Mouse (Mus musculus) embryonic facial prominence, embryonic 13.5 days (tissue): ENCODE data around the gene Micu1. TPM values are rescaled to one million over a fixed set of nuclear protein-coding genes. Genes with fewer than 3 reads are reported as not detected.

ENCODE experiments used
- ATAC-seq: fragments of 200-750 bp; cut with Nextera tagmentation; 2 replicates; pipeline ENCODE4 v1.8.0; 2017; ENCODE audit warnings: low read depth; ENCODE audit not compliant: insufficient number of reproducible peaks, insufficient read depth, low FRiP score, low TSS enrichment
- H3K27ac ChIP-seq: fragments of 300-500 bp; sonication (generic); 2 replicates; pipeline ENCODE4 v1.5.1; 2015; ENCODE audit warnings: moderate library complexity, mild to moderate bottlenecking, inconsistent platforms
- H3K27me3 ChIP-seq: fragments of 300-500 bp; sonication (generic); 2 replicates; pipeline ENCODE4 v1.6.1; 2015; ENCODE audit warnings: mild to moderate bottlenecking, inconsistent platforms
- H3K36me3 ChIP-seq: fragments of 300-500 bp; sonication (generic); 2 replicates; pipeline ENCODE4 v1.6.1; 2015; ENCODE audit warnings: mild to moderate bottlenecking, inconsistent platforms
- H3K4me1 ChIP-seq: fragments of 300-500 bp; sonication (generic); 2 replicates; pipeline ENCODE4 v1.6.1; 2015; ENCODE audit warnings: inconsistent platforms
- H3K4me2 ChIP-seq: fragments of 300-500 bp; sonication (generic); 2 replicates; pipeline ENCODE4 v1.6.1; 2015; ENCODE audit warnings: moderate library complexity, mild to moderate bottlenecking, inconsistent platforms
- H3K4me3 ChIP-seq: fragments of 300-500 bp; sonication (generic); 2 replicates; pipeline ENCODE4 v1.5.1; 2015; ENCODE audit warnings: mild to moderate bottlenecking, inconsistent platforms
- H3K9ac ChIP-seq: fragments of 300-500 bp; sonication (generic); 2 replicates; pipeline ENCODE4 v1.6.1; 2015; ENCODE audit warnings: mild to moderate bottlenecking, inconsistent platforms
- H3K9me3 ChIP-seq: fragments of 300-500 bp; sonication (generic); 2 replicates; pipeline ENCODE4 v1.6.1; 2016; ENCODE audit warnings: inconsistent platforms
- WGBS: fragments of 180-500 bp; shearing (Covaris S2); methylation state at CpG from one replicate; pipeline ENCODE4 v1.1.7; 2015; ENCODE audit warnings: mixed read lengths; 5-methylcytosine and 5-hydroxymethylcytosine counted together
- polyA plus RNA-seq: library from polyadenylated mRNA; unstranded; fragments of >200 nt; fragmentation: Nextera tagmentation; extraction: Ambion mirVana; gene quantifications from 2 replicates; pipeline ENCODE4 v1.2.1, GENCODE M21; 2015

Micu1 gene
- polyA plus RNA-seq, 1 experiment from 2014 or later, result 73.1 TPM

- Histone ChIP-seq H3K27me3 (no peaks in the 10 kb centered on the region), H3K4me1 (peaks cover 30% of the 10 kb centered on the region), H3K9ac (no peak overlapping the region), H3K27ac (no peak overlapping the region), H3K4me2 (no peak overlapping the region), H3K4me3 (no peak overlapping the region), H3K9me3 (peaks cover 6% of the 10 kb centered on the region; the same call in 1 of the 2 replicates), H3K36me3 (peaks cover 12% of the 10 kb centered on the region)
- ATAC-seq, result no peak
- 63% methylated on average over 1 of the region's 1 CpGs for WGBS
Measured at GRCm38 (mm10) chr10:59754901-59755300, 52.6 kb downstream of the Micu1 start.

- peaks cover 30% of the 10 kb centered on the region for H3K4me1 ChIP-seq
Measured at GRCm38 (mm10) chr10:59755681-59756080, 53.4 kb downstream of the Micu1 start.

GRCm38 (mm10) chr10:59756090-59756489 is 53.8 kb downstream of the Micu1 start:
- Histone ChIP-seq H3K4me2 (peak overlapping the region; percentile 37), H3K4me3 (no peak overlapping the region)
- no peak for ATAC-seq

More at GRCm38 (mm10) chr10:59755681-59756080, 53.4 kb downstream of the Micu1 start:
- H3K27me3 ChIP-seq, result no peaks in the 10 kb centered on the region
- WGBS, result 67% methylated on average over 11 of the region's 11 CpGs
- peak overlapping the region; percentile 8; the same call in 1 of the 2 replicates for H3K27ac ChIP-seq
- no peak for ATAC-seq
- peaks cover 12% of the 10 kb centered on the region for H3K36me3 ChIP-seq
- no peak overlapping the region for H3K9ac ChIP-seq
- no peak overlapping the region for H3K4me3 ChIP-seq
- peaks cover 6% of the 10 kb centered on the region; the same call in 1 of the 2 replicates for H3K9me3 ChIP-seq
- peak overlapping the region; percentile 37; the same call in 1 of the 2 replicates for H3K4me2 ChIP-seq

DNA sequence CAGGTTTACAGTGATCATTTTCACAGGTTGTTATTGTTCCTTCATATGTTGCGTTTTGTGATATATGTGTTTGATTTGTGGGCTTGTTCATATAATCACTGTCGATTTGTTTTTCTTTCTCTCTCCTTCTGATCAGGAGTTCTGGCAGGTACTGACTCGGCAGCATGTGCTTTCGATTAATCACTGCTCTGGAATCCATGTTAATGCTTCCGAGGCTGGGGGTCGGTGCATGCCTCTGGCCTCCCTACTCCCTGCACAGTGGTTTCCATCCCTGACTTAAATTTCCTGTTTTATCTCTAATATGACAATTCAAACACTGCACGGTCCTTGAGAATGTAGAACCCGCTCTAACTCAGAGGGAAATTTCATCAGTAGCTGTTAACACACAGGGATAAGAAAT is 54.3 kb downstream of the Micu1 start:
- peaks cover 12% of the 10 kb centered on the region for H3K36me3 ChIP-seq
- peak overlapping the region; percentile 37 for H3K4me2 ChIP-seq
- no peak overlapping the region for H3K9ac ChIP-seq
- H3K4me1 ChIP-seq, result peaks cover 30% of the 10 kb centered on the region
- no peak overlapping the region for H3K27ac ChIP-seq
- peaks cover 6% of the 10 kb centered on the region; the same call in 1 of the 2 replicates for H3K9me3 ChIP-seq
- H3K27me3 ChIP-seq, result no peaks in the 10 kb centered on the region
- 17% methylated on average over 8 of the region's 8 CpGs for WGBS
- no peak for ATAC-seq
- no peak overlapping the region for H3K4me3 ChIP-seq

More at GRCm38 (mm10) chr10:59756090-59756489, 53.8 kb downstream of the Micu1 start:
- Histone ChIP-seq H3K9me3 (peaks cover 6% of the 10 kb centered on the region; the same call in 1 of the 2 replicates), H3K36me3 (peaks cover 12% of the 10 kb centered on the region), H3K27ac (peak overlapping the region; percentile 8; the same call in 1 of the 2 replicates), H3K27me3 (no peaks in the 10 kb centered on the region), H3K9ac (no peak overlapping the region), H3K4me1 (peaks cover 30% of the 10 kb centered on the region)
- 29% methylated on average over 12 of the region's 12 CpGs for WGBS

- no peak overlapping the region for H3K27ac ChIP-seq
- H3K9ac ChIP-seq, result no peak overlapping the region
- no peak overlapping the region for H3K4me2 ChIP-seq
- no peaks in the 10 kb centered on the region for H3K27me3 ChIP-seq
- no peaks in the 10 kb centered on the region for H3K9me3 ChIP-seq
- peaks cover 3% of the 10 kb centered on the region; the same call in 1 of the 2 replicates for H3K36me3 ChIP-seq
- H3K4me1 ChIP-seq, result 0 out of 2 replicates have a peak, but pooled peaks cover 2% of the 10 kb centered on the region
- 88% methylated on average over 6 of the region's 6 CpGs for WGBS
- no peak overlapping the region for H3K4me3 ChIP-seq
- no peak for ATAC-seq
Measured at GRCm38 (mm10) chr10:59764781-59765180, 62.5 kb downstream of the Micu1 start.

GRCm38 (mm10) chr10:59768369-59769079 is 66.2 kb downstream of the Micu1 start:
- WGBS, result 82% methylated on average over 13 of the region's 13 CpGs
- Histone ChIP-seq H3K4me1 (0 out of 2 replicates have a peak, but pooled peaks cover 2% of the 10 kb centered on the region), H3K27ac (no peak overlapping the region), H3K4me2 (no peak overlapping the region), H3K4me3 (no peak overlapping the region), H3K27me3 (no peaks in the 10 kb centered on the region), H3K9me3 (no peaks in the 10 kb centered on the region), H3K9ac (no peak overlapping the region), H3K36me3 (0 out of 2 replicates have a peak, but pooled peaks cover 5% of the 10 kb centered on the region)
- no peak for ATAC-seq

GRCm38 (mm10) chr10:59771375-59772048 is 69.2 kb downstream of the Micu1 start:
- 87% methylated on average over 6 of the region's 6 CpGs for WGBS
- Histone ChIP-seq H3K9ac (no peak overlapping the region), H3K27me3 (no peaks in the 10 kb centered on the region), H3K4me1 (no peaks in the 10 kb centered on the region), H3K36me3 (peaks cover 9% of the 10 kb centered on the region; the same call in 1 of the 2 replicates), H3K9me3 (no peaks in the 10 kb centered on the region), H3K27ac (no peak overlapping the region), H3K4me3 (no peak overlapping the region), H3K4me2 (no peak overlapping the region)
- no peak for ATAC-seq

- H3K9ac ChIP-seq, result no peak overlapping the region
- no peak overlapping the region for H3K4me3 ChIP-seq
- no peaks in the 10 kb centered on the region for H3K9me3 ChIP-seq
- 84% methylated on average over 2 of the region's 2 CpGs for WGBS
- H3K4me2 ChIP-seq, result no peak overlapping the region
- no peaks in the 10 kb centered on the region for H3K4me1 ChIP-seq
- H3K36me3 ChIP-seq, result peaks cover 9% of the 10 kb centered on the region; the same call in 1 of the 2 replicates
- H3K27me3 ChIP-seq, result no peaks in the 10 kb centered on the region
- no peak for ATAC-seq
- no peak overlapping the region for H3K27ac ChIP-seq
Measured at GRCm38 (mm10) chr10:59772049-59772397, 69.7 kb downstream of the Micu1 start.

DNA sequence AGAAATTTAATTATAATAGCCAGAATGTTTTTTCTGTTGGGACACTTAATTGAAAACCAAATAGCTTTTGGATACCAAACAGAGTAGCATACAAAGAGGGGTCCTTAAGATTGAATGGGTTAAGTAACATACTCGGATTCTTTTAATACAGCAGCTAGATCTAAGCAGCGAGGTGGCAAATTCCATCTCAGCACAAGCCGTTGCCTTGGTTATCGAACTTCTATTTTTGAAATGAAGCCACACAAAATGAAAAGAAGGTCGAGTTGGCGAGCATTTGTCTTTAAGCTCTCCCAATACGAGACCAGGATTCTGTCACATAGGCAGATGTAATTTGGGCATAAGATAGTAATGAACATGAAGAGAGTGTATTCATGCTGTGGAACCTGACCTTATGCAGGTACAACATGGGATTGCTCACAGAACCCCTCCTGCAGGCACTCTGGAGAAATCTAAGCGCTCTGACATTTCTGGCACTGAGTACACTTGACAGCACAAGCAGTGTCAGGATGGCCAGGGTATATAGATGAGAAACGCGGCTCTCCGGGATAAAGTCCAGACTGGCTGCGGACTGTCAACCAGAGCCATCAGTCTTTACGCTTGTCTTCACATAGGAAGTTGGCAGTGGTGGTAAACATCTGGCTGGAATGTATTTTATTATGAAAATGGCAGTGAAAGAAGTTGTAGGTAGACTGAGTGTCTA is 71.3 kb downstream of the Micu1 start:
- Histone ChIP-seq H3K9me3 (no peaks in the 10 kb centered on the region), H3K27ac (no peak overlapping the region), H3K4me1 (no peaks in the 10 kb centered on the region), H3K27me3 (no peaks in the 10 kb centered on the region), H3K4me2 (no peak overlapping the region), H3K36me3 (peaks cover 9% of the 10 kb centered on the region; the same call in 1 of the 2 replicates), H3K4me3 (no peak overlapping the region), H3K9ac (no peak overlapping the region)
- no peak for ATAC-seq
- WGBS, result 89% methylated on average over 13 of the region's 13 CpGs

DNA sequence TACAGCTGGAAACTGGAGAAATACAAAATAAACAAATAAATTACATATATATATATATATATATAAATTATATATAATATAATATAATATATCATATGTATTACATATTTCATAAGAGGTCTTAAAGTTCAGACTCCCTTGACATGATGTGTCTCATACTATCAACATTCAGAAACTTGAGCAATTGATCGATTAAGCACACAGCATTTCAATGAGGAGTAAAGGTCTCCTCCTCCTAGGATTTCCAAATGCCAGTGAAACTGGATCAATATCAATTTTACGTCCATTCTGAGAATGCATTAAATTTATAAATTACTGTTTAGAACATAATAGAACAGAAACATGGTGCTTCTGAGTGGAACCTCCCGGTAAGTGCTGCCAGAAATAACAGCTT is 71.9 kb downstream of the Micu1 start:
- ATAC-seq, result no peak
- H3K4me3 ChIP-seq, result no peak overlapping the region
- H3K27ac ChIP-seq, result no peak overlapping the region
- no peak overlapping the region for H3K9ac ChIP-seq
- H3K27me3 ChIP-seq, result no peaks in the 10 kb centered on the region
- peaks cover 9% of the 10 kb centered on the region; the same call in 1 of the 2 replicates for H3K36me3 ChIP-seq
- no peak overlapping the region for H3K4me2 ChIP-seq
- WGBS, result 84% methylated on average over 3 of the region's 3 CpGs
- no peaks in the 10 kb centered on the region for H3K9me3 ChIP-seq
- no peaks in the 10 kb centered on the region for H3K4me1 ChIP-seq

DNA sequence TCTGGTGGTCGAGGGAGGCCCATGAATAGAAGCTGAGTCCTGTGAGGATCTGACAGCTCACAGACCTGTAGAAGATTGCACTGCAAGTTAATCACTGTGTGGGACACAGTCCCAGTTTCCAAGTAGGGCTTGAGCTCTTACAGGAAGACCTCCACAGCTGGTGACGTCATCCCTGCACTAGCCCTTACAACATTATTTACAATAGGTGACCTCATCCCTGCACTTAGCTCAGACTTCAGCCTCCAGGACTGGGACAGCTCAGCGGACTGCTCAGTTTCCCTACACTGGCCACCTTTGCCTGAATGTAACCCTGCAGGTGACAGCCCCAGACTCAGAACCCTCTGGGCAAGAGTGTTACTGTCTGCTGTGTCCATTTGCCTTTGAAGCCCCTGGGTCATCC is 75.0 kb downstream of the Micu1 start:
- H3K4me2 ChIP-seq, result no peak overlapping the region
- peaks cover 4% of the 10 kb centered on the region; the same call in 1 of the 2 replicates for H3K36me3 ChIP-seq
- WGBS, result 75% methylated on average over 3 of the region's 3 CpGs
- H3K27me3 ChIP-seq, result no peaks in the 10 kb centered on the region
- H3K9ac ChIP-seq, result no peak overlapping the region
- no peak overlapping the region for H3K27ac ChIP-seq
- no peak for ATAC-seq
- no peaks in the 10 kb centered on the region for H3K9me3 ChIP-seq
- H3K4me1 ChIP-seq, result no peaks in the 10 kb centered on the region
- no peak overlapping the region for H3K4me3 ChIP-seq
